Mouse (Mus musculus): Measurements from ENCODE around the gene Phf14. TPM values are rescaled to one million over a fixed set of nuclear protein-coding genes. Genes with fewer than 3 reads are reported as not detected.

Gene Phf14
- polyA plus RNA-seq, 1 experiment from 2014 or later: 93.3 TPM

DNA sequence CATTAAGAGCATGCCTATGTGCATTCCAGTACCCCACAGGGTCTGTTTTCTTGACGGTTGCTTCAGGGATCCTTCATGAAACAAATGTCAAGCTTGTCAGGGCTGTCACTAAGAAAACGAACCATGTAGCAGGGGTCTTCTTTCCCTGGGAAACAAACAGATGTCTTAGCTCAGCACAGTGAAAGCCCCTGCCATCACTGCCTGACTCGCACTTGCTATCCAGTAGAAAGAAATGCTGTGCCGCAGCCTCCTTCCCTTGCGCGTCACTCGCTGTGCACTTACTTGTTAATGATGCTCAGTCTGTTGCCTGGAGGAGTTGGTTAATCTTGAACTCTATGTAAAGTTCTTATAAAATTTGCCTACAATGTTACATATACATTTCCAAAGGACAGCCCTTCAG lies 169.7 kb downstream of the Phf14 start:
- Histone ChIP-seq H3K9ac (no peak overlapping the region), H3K36me3 (replicated peaks) (0 out of 2 replicates have a peak, but pooled peaks cover 4% of the 10 kb centered on the region), H3K27me3 (replicated peaks) (no peaks in the 10 kb centered on the region), H3K4me3 (no peak overlapping the region), H3K4me1 (no peaks in the 10 kb centered on the region), H3K27ac (no peak overlapping the region), H3K9me3 (no peaks in the 10 kb centered on the region), H3K4me2 (no peak overlapping the region)
- ATAC-seq (replicated peaks): no peak; the same call in 1 of the 2 replicates
- WGBS: 60% methylated on average over 7 of the region's 7 CpGs

DNA sequence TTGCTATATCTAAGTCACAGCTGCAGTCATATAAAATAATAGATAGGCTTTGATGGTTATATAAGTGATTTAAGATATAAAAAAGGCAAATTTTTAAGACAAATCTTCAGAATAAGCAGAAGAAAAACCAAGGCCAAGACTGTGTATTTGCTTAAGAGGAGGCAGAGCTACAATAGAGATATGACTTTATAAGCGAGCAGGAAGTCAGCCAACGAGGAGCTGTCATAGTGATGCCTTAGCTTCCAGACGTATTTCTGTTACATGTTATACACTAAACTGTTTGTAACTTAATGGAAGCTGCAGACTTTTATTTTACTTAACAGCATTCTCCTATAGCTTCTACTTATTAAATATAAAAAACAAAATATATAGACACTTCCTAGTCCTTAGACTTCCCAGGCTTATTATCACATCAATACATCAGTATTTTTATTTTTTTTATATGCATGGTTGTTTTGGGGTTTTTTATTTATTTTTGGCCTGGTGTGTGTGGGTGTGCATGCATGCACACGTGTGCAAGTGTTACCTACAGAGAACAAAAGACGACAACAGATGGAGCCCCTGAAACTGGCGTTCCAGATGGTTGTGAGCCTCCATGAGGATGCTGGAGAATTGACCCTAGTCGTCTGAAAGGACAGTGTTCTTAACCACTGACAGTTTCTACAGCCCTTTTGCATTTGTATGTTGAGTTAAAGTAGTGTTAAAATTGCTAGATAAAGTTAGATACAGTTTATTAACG lies 170.4 kb downstream of the Phf14 start:
- ATAC-seq (replicated peaks): no peak; the same call in 1 of the 2 replicates
- Histone ChIP-seq H3K9me3 (no peaks in the 10 kb centered on the region), H3K27me3 (replicated peaks) (no peaks in the 10 kb centered on the region), H3K4me2 (no peak overlapping the region), H3K36me3 (replicated peaks) (0 out of 2 replicates have a peak, but pooled peaks cover 4% of the 10 kb centered on the region), H3K4me3 (no peak overlapping the region), H3K9ac (no peak overlapping the region), H3K4me1 (no peaks in the 10 kb centered on the region), H3K27ac (no peak overlapping the region)
- WGBS: 64% methylated on average over 8 of the region's 8 CpGs

DNA sequence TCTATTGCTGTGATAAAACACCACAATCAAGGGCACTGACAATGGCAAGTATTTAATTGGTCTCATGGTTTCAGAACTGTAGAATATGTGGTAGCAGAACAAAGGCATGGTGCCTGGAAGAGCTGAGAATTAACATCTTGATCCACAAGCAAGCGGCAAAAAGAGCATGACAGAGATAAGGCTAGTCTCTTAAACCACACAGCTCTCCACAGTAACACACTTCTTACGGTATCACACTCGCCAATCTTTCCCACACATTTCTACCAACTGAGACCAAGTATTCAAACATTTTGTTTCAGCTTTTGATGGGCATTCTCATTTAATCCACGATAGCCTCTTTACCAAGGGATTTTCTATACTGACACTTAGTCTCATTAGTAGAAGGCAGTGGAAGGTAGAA lies 171.7 kb downstream of the Phf14 start:
- Histone ChIP-seq H3K27ac (no peak overlapping the region), H3K4me1 (no peaks in the 10 kb centered on the region), H3K27me3 (replicated peaks) (no peaks in the 10 kb centered on the region), H3K9me3 (no peaks in the 10 kb centered on the region), H3K36me3 (replicated peaks) (0 out of 2 replicates have a peak, but pooled peaks cover 4% of the 10 kb centered on the region), H3K4me3 (no peak overlapping the region), H3K4me2 (no peak overlapping the region), H3K9ac (no peak overlapping the region)
- no peak for ATAC-seq (replicated peaks)
- WGBS: 86% methylated on average over 4 of the region's 4 CpGs

- no peaks in the 10 kb centered on the region for H3K4me1 ChIP-seq
- H3K9ac ChIP-seq: no peak overlapping the region
- 88% methylated on average over 5 of the region's 5 CpGs for WGBS
- no peak overlapping the region for H3K4me3 ChIP-seq
- no peak overlapping the region for H3K4me2 ChIP-seq
- 0 out of 2 replicates have a peak, but pooled peaks cover 4% of the 10 kb centered on the region for H3K36me3 ChIP-seq (replicated peaks)
- H3K27ac ChIP-seq: no peak overlapping the region
- H3K9me3 ChIP-seq: no peaks in the 10 kb centered on the region
- no peaks in the 10 kb centered on the region for H3K27me3 ChIP-seq (replicated peaks)
- ATAC-seq (replicated peaks): no peak
Measured at GRCm38 (mm10) chr6:12080423-12080822, 172.8 kb downstream of the Phf14 start.

DNA sequence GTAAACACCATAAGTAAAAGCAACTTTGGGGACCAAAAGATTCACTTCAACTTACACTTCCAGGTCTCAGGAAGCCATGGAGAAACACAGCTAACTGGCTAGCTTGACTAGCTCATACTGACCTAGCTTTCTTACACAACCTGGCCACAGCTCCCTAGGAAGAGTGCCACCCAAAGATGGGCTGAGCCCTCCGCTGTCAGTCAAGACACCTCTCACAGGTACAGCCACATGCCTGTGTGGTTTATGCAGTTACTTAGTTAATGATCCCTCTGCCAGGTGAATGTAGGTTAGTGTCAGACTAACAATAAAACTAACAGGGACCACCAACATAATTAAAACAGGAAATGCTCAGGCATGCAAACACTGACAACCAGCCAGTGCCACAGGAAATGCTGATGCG lies 174.1 kb downstream of the Phf14 start:
- ATAC-seq (replicated peaks): no peak
- no peak overlapping the region for H3K9ac ChIP-seq
- no peak overlapping the region for H3K4me3 ChIP-seq
- no peak overlapping the region for H3K4me2 ChIP-seq
- 86% methylated on average over 2 of the region's 2 CpGs for WGBS
- H3K27ac ChIP-seq: 0 out of 2 replicates have a peak overlapping the region, but pooled peaks have one; percentile 15
- no peaks in the 10 kb centered on the region for H3K27me3 ChIP-seq (replicated peaks)
- 0 out of 2 replicates have a peak, but pooled peaks cover 4% of the 10 kb centered on the region for H3K36me3 ChIP-seq (replicated peaks)
- no peaks in the 10 kb centered on the region for H3K9me3 ChIP-seq
- H3K4me1 ChIP-seq: no peaks in the 10 kb centered on the region

- ATAC-seq (replicated peaks): no peak
- 0 out of 2 replicates have a peak overlapping the region, but pooled peaks have one; percentile 15 for H3K27ac ChIP-seq
- H3K36me3 ChIP-seq (replicated peaks): 0 out of 2 replicates have a peak, but pooled peaks cover 4% of the 10 kb centered on the region
- no peaks in the 10 kb centered on the region for H3K27me3 ChIP-seq (replicated peaks)
- WGBS: 78% methylated on average over 2 of the region's 2 CpGs
- H3K4me2 ChIP-seq: no peak overlapping the region
- H3K9me3 ChIP-seq: no peaks in the 10 kb centered on the region
- H3K4me1 ChIP-seq: no peaks in the 10 kb centered on the region
- no peak overlapping the region for H3K4me3 ChIP-seq
- H3K9ac ChIP-seq: no peak overlapping the region
Measured at GRCm38 (mm10) chr6:12082125-12082524, 174.5 kb downstream of the Phf14 start.

GRCm38 (mm10) chr6:12082531-12083216 lies 175.1 kb downstream of the Phf14 start:
- Histone ChIP-seq H3K36me3 (replicated peaks) (0 out of 2 replicates have a peak, but pooled peaks cover 4% of the 10 kb centered on the region), H3K4me1 (no peaks in the 10 kb centered on the region), H3K9ac (no peak overlapping the region), H3K4me3 (no peak overlapping the region), H3K4me2 (no peak overlapping the region), H3K9me3 (no peaks in the 10 kb centered on the region), H3K27ac (no peak overlapping the region), H3K27me3 (replicated peaks) (no peaks in the 10 kb centered on the region)
- WGBS: 81% methylated on average over 6 of the region's 6 CpGs
- ATAC-seq (replicated peaks): no peak

DNA sequence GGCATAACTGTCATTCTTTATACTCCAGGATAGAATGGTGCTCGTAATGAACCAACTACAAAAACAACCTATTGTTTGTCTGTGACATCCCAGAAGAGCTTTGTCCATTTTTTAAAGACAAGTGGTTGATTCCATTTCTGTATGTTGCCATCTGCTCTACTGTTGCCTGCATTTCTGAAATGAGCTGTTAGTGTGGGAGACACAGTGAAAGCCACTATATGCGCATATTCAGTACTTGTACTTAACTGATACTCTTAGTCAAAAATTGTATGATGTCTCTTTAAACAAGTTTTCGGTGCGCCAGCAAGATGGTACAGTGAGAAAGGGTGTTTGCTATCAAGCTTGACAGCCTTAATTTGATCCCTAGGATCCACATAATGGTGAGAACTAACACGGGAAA lies 177.1 kb downstream of the Phf14 start:
- H3K4me2 ChIP-seq: no peak overlapping the region
- no peaks in the 10 kb centered on the region for H3K9me3 ChIP-seq
- 0 out of 2 replicates have a peak, but pooled peaks cover 4% of the 10 kb centered on the region for H3K36me3 ChIP-seq (replicated peaks)
- 84% methylated on average over 5 of the region's 5 CpGs for WGBS
- peaks cover 3% of the 10 kb centered on the region for H3K4me1 ChIP-seq
- no peak overlapping the region for H3K9ac ChIP-seq
- no peak overlapping the region for H3K27ac ChIP-seq
- ATAC-seq (replicated peaks): no peak
- no peaks in the 10 kb centered on the region for H3K27me3 ChIP-seq (replicated peaks)
- no peak overlapping the region for H3K4me3 ChIP-seq

GRCm38 (mm10) chr6:12089439-12089992 lies 181.9 kb downstream of the Phf14 start:
- Histone ChIP-seq H3K9me3 (no peaks in the 10 kb centered on the region), H3K4me1 (peaks cover 6% of the 10 kb centered on the region), H3K27me3 (replicated peaks) (no peaks in the 10 kb centered on the region), H3K36me3 (replicated peaks) (no peaks in the 10 kb centered on the region), H3K4me3 (no peak overlapping the region), H3K4me2 (no peak overlapping the region), H3K27ac (no peak overlapping the region), H3K9ac (no peak overlapping the region)
- 26% methylated on average over 3 of the region's 3 CpGs for WGBS
- ATAC-seq (replicated peaks): no peak; the same call in 1 of the 2 replicates

- Histone ChIP-seq H3K4me3 (no peak overlapping the region), H3K36me3 (replicated peaks) (no peaks in the 10 kb centered on the region), H3K27ac (no peak overlapping the region), H3K27me3 (replicated peaks) (no peaks in the 10 kb centered on the region), H3K9me3 (no peaks in the 10 kb centered on the region), H3K4me2 (no peak overlapping the region), H3K4me1 (no peaks in the 10 kb centered on the region), H3K9ac (no peak overlapping the region)
- WGBS: 92% methylated on average over 1 of the region's 1 CpGs
- no peak for ATAC-seq (replicated peaks)
Measured at GRCm38 (mm10) chr6:12095716-12096115, 188.1 kb downstream of the Phf14 start.

DNA sequence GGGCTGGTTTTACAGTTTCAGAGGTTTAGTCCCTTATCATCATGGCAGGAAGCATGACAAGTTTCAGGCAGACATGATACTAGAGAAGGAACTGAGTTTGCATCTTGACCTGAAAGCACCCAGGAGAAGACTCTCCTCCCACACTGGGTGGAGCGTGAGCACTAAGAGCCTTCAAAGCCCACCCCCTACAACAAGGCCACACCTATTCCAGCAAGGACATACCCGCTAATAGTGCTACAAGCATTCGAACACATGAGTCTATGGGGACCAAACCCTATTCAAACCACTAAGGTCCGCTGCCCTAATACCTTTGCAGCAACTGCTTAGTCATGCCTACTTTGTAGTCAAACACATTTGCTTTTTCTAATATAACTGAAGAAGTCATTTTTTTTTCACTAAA lies 189.5 kb downstream of the Phf14 start:
- ATAC-seq (replicated peaks): peak; percentile 60
- no peaks in the 10 kb centered on the region for H3K27me3 ChIP-seq (replicated peaks)
- H3K4me3 ChIP-seq: peak overlapping the region; percentile 2; the same call in 1 of the 2 replicates
- H3K27ac ChIP-seq: no peak overlapping the region
- WGBS: 44% methylated on average over 4 of the region's 4 CpGs
- peak overlapping the region; percentile 15; the same call in 1 of the 2 replicates for H3K4me2 ChIP-seq
- no peak overlapping the region for H3K9ac ChIP-seq
- H3K9me3 ChIP-seq: no peaks in the 10 kb centered on the region
- H3K36me3 ChIP-seq (replicated peaks): no peaks in the 10 kb centered on the region
- no peaks in the 10 kb centered on the region for H3K4me1 ChIP-seq

DNA sequence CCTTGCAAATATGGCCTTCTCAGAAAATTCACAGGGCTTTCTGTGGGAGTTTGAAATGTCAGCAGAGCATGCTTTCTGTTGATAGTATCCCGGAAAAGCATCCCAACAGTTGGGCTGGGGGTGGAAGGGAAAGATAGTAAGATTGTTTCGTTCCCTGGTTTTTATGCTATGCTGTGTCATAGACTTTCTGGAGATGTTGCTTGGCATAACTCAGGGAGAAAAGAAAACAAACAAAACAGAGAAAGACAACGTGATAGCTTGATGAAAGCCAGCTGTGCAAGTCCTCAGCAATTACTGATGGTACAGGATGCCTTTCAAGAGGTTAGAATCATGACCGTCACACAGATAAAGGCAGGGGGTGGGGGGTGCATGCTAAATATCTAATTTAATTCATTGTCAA lies 197.5 kb downstream of the Phf14 start:
- H3K4me2 ChIP-seq: no peak overlapping the region
- no peaks in the 10 kb centered on the region for H3K27me3 ChIP-seq (replicated peaks)
- H3K9ac ChIP-seq: no peak overlapping the region
- no peak overlapping the region for H3K27ac ChIP-seq
- no peaks in the 10 kb centered on the region for H3K9me3 ChIP-seq
- no peak for ATAC-seq (replicated peaks)
- H3K4me3 ChIP-seq: no peak overlapping the region
- H3K4me1 ChIP-seq: no peaks in the 10 kb centered on the region
- 68% methylated on average over 4 of the region's 4 CpGs for WGBS
- H3K36me3 ChIP-seq (replicated peaks): no peaks in the 10 kb centered on the region

Measured in midbrain, embryonic 15.5 days (tissue).